Comparison of ENCODE assay signal across 7 mouse cellular contexts in the genomic region with DNA sequence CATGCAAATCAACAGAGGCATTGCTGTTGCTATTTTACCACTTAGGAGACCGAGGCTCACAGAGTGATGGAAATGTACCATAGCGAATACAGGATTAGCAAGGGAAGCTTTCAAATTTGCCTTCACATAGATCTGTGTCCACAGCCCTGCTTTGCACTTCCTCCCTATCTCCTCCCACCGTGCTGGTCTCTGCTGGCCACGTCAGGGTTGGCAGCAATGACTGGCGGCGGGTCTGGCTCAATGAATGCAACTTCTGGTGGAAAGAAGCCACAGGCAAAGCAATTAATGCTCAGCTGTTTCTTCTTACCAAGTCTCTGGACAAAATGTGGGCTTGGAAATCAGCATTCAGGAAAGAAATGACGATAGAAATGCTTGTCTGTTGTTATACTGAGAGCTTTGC.
A peak's percentile ranks its signal among the peaks of the same experiment; 100 is the strongest.
DNase-seq lines count a peak whose midpoint lies in the region; ATAC-seq lines count a peak whose summit lies in the region.

No protein-coding gene starts in this region.

- intact Hi-C loops in left cerebral cortex, postnatal 14 days (cut with DNase I): no loop called here

- no peaks in the 10 kb centered on the region for H3K27me3 ChIP-seq in embryonic facial prominence, embryonic 14.5 days (replicated peaks; ENCODE audit: control insufficient read depth, insufficient read depth, low read length)

- H3K27ac ChIP-seq in embryonic facial prominence, embryonic 14.5 days (replicated peaks; ENCODE audit: low read depth, low read length): peak overlapping the region; percentile 19

- no peak for ATAC-seq in embryonic facial prominence, embryonic 14.5 days (ENCODE audit: low read depth)

- no peaks in the 10 kb centered on the region for H3K36me3 ChIP-seq in embryonic facial prominence, embryonic 14.5 days (ENCODE audit: control insufficient read depth, insufficient read depth, low read length)

- no peak overlapping the region for H3K4me3 ChIP-seq in embryonic facial prominence, embryonic 14.5 days (ENCODE audit: low read depth, low read length)

- no peak overlapping the region for H3K9ac ChIP-seq in embryonic facial prominence, embryonic 14.5 days (ENCODE audit: low read depth, low read length)

- peak overlapping the region; percentile 38 for H3K4me2 ChIP-seq in embryonic facial prominence, embryonic 14.5 days (ENCODE audit: low read depth, low read length)

- no peaks in the 10 kb centered on the region for H3K9me3 ChIP-seq in embryonic facial prominence, embryonic 14.5 days (ENCODE audit: control insufficient read depth, low read length)

- 25% methylated on average over 7 of the region's 7 CpGs for WGBS in embryonic facial prominence, embryonic 14.5 days

- peaks cover 6% of the 10 kb centered on the region for H3K4me1 ChIP-seq in embryonic facial prominence, embryonic 14.5 days (ENCODE audit: control insufficient read depth, insufficient read depth, low read length)

- peak; percentile 2 for DNase-seq in kidney, postnatal 14 days
- DNase-seq in kidney, adult 11 months: no peak
- peak; percentile 2 for DNase-seq in cerebellum, adult 8-10 months
- peak; percentile 57 for DNase-seq in embryonic facial prominence, embryonic 14.5 days (ENCODE audit: low spot score)
- DNase-seq in left cerebral cortex, postnatal 14 days (ENCODE audit: low spot score in 2 of 2): peak; percentile 17 to 21
- DNase-seq in telencephalon, adult 2 months (ENCODE audit: low read depth, low spot score): peak; percentile 32
- DNase-seq in spleen, postnatal 14 days (ENCODE audit: low spot score in 2 of 2): no peak

Comparison
In these comparisons a context has a peak if more than half of its experiments do, and no peak if none do; other contexts are left out.
1. DNase-seq: peak in kidney, postnatal 14 days (single experiment), cerebellum, adult 8-10 months (single experiment), embryonic facial prominence, embryonic 14.5 days (single experiment), left cerebral cortex, postnatal 14 days (2 of 2) and telencephalon, adult 2 months (single experiment); none in kidney, adult 11 months (single experiment) and spleen, postnatal 14 days (0 of 2).